Mouse (Mus musculus) forebrain, embryonic 11.5 days (tissue): ENCODE measurements around the gene Snx30. TPM values are rescaled to one million over a fixed set of nuclear protein-coding genes. Genes with fewer than 3 reads are reported as not detected.

Source experiments
- ATAC-seq: fragments of 200-750 bp; cut with Nextera tagmentation; replicated peaks from 2 replicates; pipeline ENCODE4 v1.8.0; 2017; ENCODE audit warnings: moderate TSS enrichment; ENCODE audit not compliant: low FRiP score
- DNase-seq: peaks from one replicate; pipeline ENCODE4 v3.0.0-alpha.2; 2017; ENCODE audit warnings: low spot score
- H3K27ac ChIP-seq: fragments of 300-500 bp; sonication (generic); 2 replicates; pipeline ENCODE4 v1.5.1; 2014; ENCODE audit warnings: low read depth, low read length
- H3K27me3 ChIP-seq: fragments of 300-500 bp; sonication (generic); 2 replicates; pipeline ENCODE4 v1.6.1; 2014; ENCODE audit warnings: mild to moderate bottlenecking, low read length, mixed read lengths; ENCODE audit not compliant: control insufficient read depth, insufficient read depth
- H3K36me3 ChIP-seq: fragments of 300-500 bp; sonication (generic); 2 replicates; pipeline ENCODE4 v1.6.1; 2014; ENCODE audit warnings: mild to moderate bottlenecking, low read length, moderate library complexity, mixed read lengths; ENCODE audit not compliant: control insufficient read depth, insufficient read depth
- H3K4me1 ChIP-seq: fragments of 300-500 bp; sonication (generic); replicated peaks from 2 replicates; pipeline ENCODE4 v1.6.1; 2014; ENCODE audit warnings: low read length, mixed read lengths; ENCODE audit not compliant: control insufficient read depth, insufficient read depth
- H3K4me2 ChIP-seq: fragments of 300-500 bp; sonication (generic); 2 replicates; pipeline ENCODE4 v1.6.1; 2014; ENCODE audit warnings: low read depth, mild to moderate bottlenecking, low read length, moderate library complexity, mixed read lengths; ENCODE audit not compliant: severe bottlenecking
- H3K4me3 ChIP-seq: fragments of 300-500 bp; sonication (generic); 2 replicates; pipeline ENCODE4 v1.5.1; 2014; ENCODE audit warnings: low read depth, low read length
- H3K9ac ChIP-seq: fragments of 300-500 bp; sonication (generic); 2 replicates; pipeline ENCODE4 v1.6.1; 2014; ENCODE audit warnings: low read length
- H3K9me3 ChIP-seq: fragments of 300-500 bp; sonication (generic); 2 replicates; pipeline ENCODE4 v1.6.1; 2016; ENCODE audit warnings: low read length, mixed read lengths; ENCODE audit not compliant: control insufficient read depth
- WGBS: fragments of 180-500 bp; shearing (Covaris S2); extraction: QIAGEN DNeasy Blood & Tissue Kit; methylation state at CpG from one replicate; pipeline ENCODE4 v1.1.7; 2014; 5-methylcytosine and 5-hydroxymethylcytosine counted together
- polyA plus RNA-seq: library from polyadenylated mRNA; unstranded; fragments of >200 nt; fragmentation: Nextera tagmentation; extraction: Ambion mirVana; gene quantifications from 2 replicates; pipeline ENCODE4 v1.2.1, GENCODE M21; 2014

Snx30 gene
- polyA plus RNA-seq, 1 experiment from 2014 or later = 8.8 TPM

- no peaks in the 10 kb centered on the region for H3K27me3 ChIP-seq
- DNase-seq (no peak), ATAC-seq (no peak)
- no peak overlapping the region for H3K4me2 ChIP-seq
- H3K9ac ChIP-seq = no peak overlapping the region
- H3K36me3 ChIP-seq = no peaks in the 10 kb centered on the region
- no peaks in the 10 kb centered on the region for H3K4me1 ChIP-seq
- no peak overlapping the region for H3K27ac ChIP-seq
- H3K9me3 ChIP-seq = no peaks in the 10 kb centered on the region
- no peak overlapping the region for H3K4me3 ChIP-seq
- WGBS = 90% methylated on average over 15 of the region's 15 CpGs
Observed at GRCm38 (mm10) chr4:59844460-59845244, 39.0 kb downstream of the Snx30 start.

GRCm38 (mm10) chr4:59845245-59845637, 39.6 kb downstream of the Snx30 start:
- DNase-seq (no peak), ATAC-seq (no peak)
- Histone ChIP-seq H3K9ac (no peak overlapping the region), H3K4me2 (no peak overlapping the region), H3K9me3 (no peaks in the 10 kb centered on the region), H3K36me3 (no peaks in the 10 kb centered on the region), H3K27me3 (no peaks in the 10 kb centered on the region), H3K27ac (no peak overlapping the region), H3K4me1 (no peaks in the 10 kb centered on the region), H3K4me3 (no peak overlapping the region)
- WGBS = 86% methylated on average over 3 of the region's 3 CpGs

- Histone ChIP-seq H3K27me3 (no peaks in the 10 kb centered on the region), H3K9ac (no peak overlapping the region), H3K9me3 (no peaks in the 10 kb centered on the region), H3K27ac (no peak overlapping the region), H3K4me2 (no peak overlapping the region), H3K4me1 (no peaks in the 10 kb centered on the region), H3K4me3 (no peak overlapping the region), H3K36me3 (no peaks in the 10 kb centered on the region)
- 89% methylated on average over 5 of the region's 5 CpGs for WGBS
- DNase-seq (no peak), ATAC-seq (no peak)
Observed at GRCm38 (mm10) chr4:59847447-59847846, 41.8 kb downstream of the Snx30 start.

- no peaks in the 10 kb centered on the region for H3K4me1 ChIP-seq
- 81% methylated on average over 2 of the region's 2 CpGs for WGBS
- no peak overlapping the region for H3K4me3 ChIP-seq
- H3K9ac ChIP-seq = no peak overlapping the region
- H3K9me3 ChIP-seq = no peaks in the 10 kb centered on the region
- no peaks in the 10 kb centered on the region for H3K27me3 ChIP-seq
- DNase-seq (peak; percentile 86), ATAC-seq (0 out of 2 replicates have a peak, but pooled peaks have one; percentile 15)
- H3K36me3 ChIP-seq = no peaks in the 10 kb centered on the region
- H3K4me2 ChIP-seq = no peak overlapping the region
- H3K27ac ChIP-seq = no peak overlapping the region
Observed at GRCm38 (mm10) chr4:59850181-59850580, 44.5 kb downstream of the Snx30 start.

- DNase-seq = no peak
- H3K4me3 ChIP-seq = no peak overlapping the region
- ATAC-seq = no peak
- H3K9me3 ChIP-seq = no peaks in the 10 kb centered on the region
- H3K36me3 ChIP-seq = no peaks in the 10 kb centered on the region
- no peaks in the 10 kb centered on the region for H3K4me1 ChIP-seq
- no peak overlapping the region for H3K27ac ChIP-seq
- no peak overlapping the region for H3K4me2 ChIP-seq
- WGBS = 92% methylated on average over 5 of the region's 5 CpGs
- no peak overlapping the region for H3K9ac ChIP-seq
- H3K27me3 ChIP-seq = no peaks in the 10 kb centered on the region
Observed at GRCm38 (mm10) chr4:59850886-59851623, 45.4 kb downstream of the Snx30 start.

- Histone ChIP-seq H3K4me1 (no peaks in the 10 kb centered on the region), H3K27ac (no peak overlapping the region), H3K36me3 (no peaks in the 10 kb centered on the region), H3K27me3 (no peaks in the 10 kb centered on the region), H3K4me2 (no peak overlapping the region), H3K9me3 (no peaks in the 10 kb centered on the region), H3K4me3 (no peak overlapping the region), H3K9ac (no peak overlapping the region)
- 95% methylated on average over 7 of the region's 7 CpGs for WGBS
- ATAC-seq (no peak), DNase-seq (no peak)
Observed at GRCm38 (mm10) chr4:59853155-59853554, 47.5 kb downstream of the Snx30 start.

GRCm38 (mm10) chr4:59859693-59860425, 54.2 kb downstream of the Snx30 start:
- Histone ChIP-seq H3K27me3 (no peaks in the 10 kb centered on the region), H3K36me3 (no peaks in the 10 kb centered on the region), H3K9ac (no peak overlapping the region), H3K4me1 (no peaks in the 10 kb centered on the region), H3K4me3 (no peak overlapping the region), H3K9me3 (no peaks in the 10 kb centered on the region), H3K4me2 (no peak overlapping the region), H3K27ac (no peak overlapping the region)
- ATAC-seq (0 out of 2 replicates have a peak, but pooled peaks have one; percentile 30), DNase-seq (no peak)
- 71% methylated on average over 16 of the region's 16 CpGs for WGBS

GRCm38 (mm10) chr4:59860431-59860830, 54.8 kb downstream of the Snx30 start:
- 69% methylated on average over 2 of the region's 2 CpGs for WGBS
- Histone ChIP-seq H3K4me1 (no peaks in the 10 kb centered on the region), H3K9me3 (no peaks in the 10 kb centered on the region), H3K9ac (no peak overlapping the region), H3K4me3 (no peak overlapping the region), H3K36me3 (no peaks in the 10 kb centered on the region), H3K4me2 (no peak overlapping the region), H3K27me3 (no peaks in the 10 kb centered on the region), H3K27ac (no peak overlapping the region)
- DNase-seq = no peak
- no peak for ATAC-seq
